ENCODE assay signal across 20 mouse cellular contexts in the genomic region with DNA sequence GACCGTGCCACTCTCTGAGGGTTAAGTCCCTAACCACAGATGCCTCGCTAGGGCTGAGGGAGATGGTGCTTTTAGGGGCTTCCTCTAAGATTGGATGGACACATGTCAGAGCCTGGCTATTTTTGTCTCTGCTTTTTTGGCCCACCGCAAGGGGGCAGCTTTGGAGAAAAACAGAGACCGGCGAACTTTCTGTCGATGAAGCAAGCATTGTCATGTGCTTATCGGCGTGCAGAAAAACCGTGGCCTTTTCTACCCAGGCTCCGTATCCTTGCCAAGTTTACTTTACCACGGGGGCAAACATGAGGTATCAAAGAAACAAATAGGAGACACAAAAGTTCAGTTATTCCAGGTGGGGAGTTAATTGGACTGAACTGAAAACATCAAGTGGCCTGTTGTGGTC. TPM values are rescaled to one million over a fixed set of nuclear protein-coding genes. Genes with fewer than 3 reads are reported as not detected.
DNase-seq lines count a peak whose midpoint lies in the region; ATAC-seq and TF ChIP-seq lines count a peak whose summit lies in the region.
"Had no signal": no experiment of that assay in that cellular context is flagged by ENCODE, and none has a peak within 500 bp of the region (broad histone marks: within the 10 kb centered on the region; RNA-seq: fewer than 3 reads in every experiment).

No protein-coding gene starts in this region.

- H3K4me1 ChIP-seq in hindbrain, postnatal 0 days (ENCODE audit: insufficient read depth, low read length), result 0 out of 2 replicates have a peak, but pooled peaks cover 3% of the 10 kb centered on the region
- peaks cover 3% of the 10 kb centered on the region; the same call in 1 of the 2 replicates for H3K4me1 ChIP-seq in hindbrain, embryonic 16.5 days (ENCODE audit: control insufficient read depth, insufficient read depth, low read depth, low read length)
- H3K4me1 ChIP-seq in liver, postnatal 0 days (ENCODE audit: insufficient read depth), result peaks cover 10% of the 10 kb centered on the region
- H3K4me1 ChIP-seq in liver, embryonic 12.5 days, result peaks cover 26% of the 10 kb centered on the region
- H3K4me1 ChIP-seq in MEL (ENCODE audit: control insufficient read depth in 1 of 2, insufficient read depth in 2 of 2, low read length in 2 of 2), result no peaks in the 10 kb centered on the region
- H3K4me1 ChIP-seq in embryonic facial prominence, embryonic 11.5 days (ENCODE audit: control insufficient read depth, insufficient read depth, low read length), result no peaks in the 10 kb centered on the region; the same call in 1 of the 2 replicates
- H3K4me1 ChIP-seq: embryonic facial prominence, embryonic 15.5 days; heart, embryonic 13.5 days; neural tube, embryonic 12.5 days had no signal

- TF ChIP-seq CTCF in hindbrain, postnatal 0 days (IDR thresholded peaks at IDR 0.05; ENCODE audit: low read depth), result peak; percentile 42
- peak; percentile 55 for TF ChIP-seq CTCF in liver, postnatal 0 days (IDR thresholded peaks at IDR 0.05; ENCODE audit: low read depth)
- TF ChIP-seq CTCF in MEL (IDR thresholded peaks at IDR 0.05 in 2 of 3, conservative IDR thresholded peaks at IDR 0.05 in 1 of 3; ENCODE audit: control insufficient read depth in 1 of 3, insufficient read depth in 1 of 3, low read depth in 2 of 3, low read length in 3 of 3, poor library complexity in 1 of 3, severe bottlenecking in 1 of 3), result peak in 2 of 3 experiments; percentile 29 to 33; a peak in 2 of 6 replicates

- no peak for TF ChIP-seq EP300 in liver, postnatal 0 days (IDR thresholded peaks at IDR 0.05; ENCODE audit: low read depth)
- TF ChIP-seq EP300 in MEL (IDR thresholded peaks at IDR 0.05; ENCODE audit: low read depth in 1 of 2, low read length in 2 of 2), result no peak

- no peak overlapping the region for H3K27ac ChIP-seq in hindbrain, postnatal 0 days
- H3K27ac ChIP-seq in hindbrain, embryonic 16.5 days (ENCODE audit: low read depth, low read length), result no peak overlapping the region
- no peak overlapping the region for H3K27ac ChIP-seq in liver, postnatal 0 days (ENCODE audit: low read depth)
- H3K27ac ChIP-seq in liver, embryonic 12.5 days, result no peak overlapping the region
- H3K27ac ChIP-seq in MEL (ENCODE audit: control insufficient read depth, low read depth, low read length), result no peak overlapping the region
- H3K27ac ChIP-seq in embryonic facial prominence, embryonic 11.5 days (replicated peaks; ENCODE audit: low read depth, low read length), result no peak overlapping the region
- H3K27ac ChIP-seq: embryonic facial prominence, embryonic 15.5 days; forebrain, embryonic 10.5 days; heart, embryonic 13.5 days; intestine, embryonic 15.5 days; neural tube, embryonic 12.5 days; stomach, embryonic 15.5 days had no signal

- ATAC-seq in hindbrain, postnatal 0 days, result no peak
- no peak for ATAC-seq in hindbrain, embryonic 16.5 days
- peak; percentile 19; the same call in 1 of the 2 replicates for ATAC-seq in liver, postnatal 0 days
- ATAC-seq in liver, embryonic 12.5 days, result no peak
- no peak for ATAC-seq in embryonic facial prominence, embryonic 11.5 days (replicated peaks; ENCODE audit: insufficient number of reproducible peaks, low FRiP score, low TSS enrichment, low read depth)
- no peak for ATAC-seq in granulocyte monocyte progenitor cell, adult 5-6 weeks (replicated peaks; ENCODE audit: poor library complexity, severe bottlenecking)
- ATAC-seq: intestine, embryonic 15.5 days had no signal

- WGBS in hindbrain, postnatal 0 days, result 47% methylated on average over 11 of the region's 11 CpGs
- WGBS in hindbrain, embryonic 16.5 days, result 54% methylated on average over 11 of the region's 11 CpGs
- 43% methylated on average over 11 of the region's 11 CpGs for WGBS in liver, postnatal 0 days (ENCODE audit: insufficient replicate concordance)
- WGBS in liver, embryonic 12.5 days (ENCODE audit: insufficient replicate concordance), result 37% methylated on average over 11 of the region's 11 CpGs
- 48% methylated on average over 11 of the region's 11 CpGs for WGBS in embryonic facial prominence, embryonic 11.5 days

- TF ChIP-seq POLR2A in MEL (IDR thresholded peaks at IDR 0.05; ENCODE audit: control insufficient read depth in 1 of 2, insufficient read depth in 1 of 2, low read depth in 1 of 2, low read length in 2 of 2, poor library complexity in 1 of 2), result no peak

- no peaks in the 10 kb centered on the region for H3K79me2 ChIP-seq in MEL (ENCODE audit: control insufficient read depth, insufficient read depth, low read length, poor library complexity)

- no peak overlapping the region for H3K4me2 ChIP-seq in hindbrain, postnatal 0 days (ENCODE audit: low read depth, low read length)
- no peak overlapping the region for H3K4me2 ChIP-seq in hindbrain, embryonic 16.5 days (ENCODE audit: low read length)
- H3K4me2 ChIP-seq in liver, postnatal 0 days (ENCODE audit: low read depth, low read length), result no peak overlapping the region
- H3K4me2 ChIP-seq in liver, embryonic 12.5 days, result no peak overlapping the region
- H3K4me2 ChIP-seq in embryonic facial prominence, embryonic 11.5 days (ENCODE audit: low read depth, low read length), result no peak overlapping the region
- H3K4me2 ChIP-seq: embryonic facial prominence, embryonic 15.5 days; heart, embryonic 13.5 days; intestine, embryonic 15.5 days; neural tube, embryonic 12.5 days; stomach, embryonic 15.5 days had no signal

- no peaks in the 10 kb centered on the region for H3K9me3 ChIP-seq in hindbrain, postnatal 0 days (ENCODE audit: low read length)
- no peaks in the 10 kb centered on the region for H3K9me3 ChIP-seq in hindbrain, embryonic 16.5 days (ENCODE audit: control insufficient read depth, low read length)
- no peaks in the 10 kb centered on the region for H3K9me3 ChIP-seq in liver, postnatal 0 days (ENCODE audit: low read length)
- no peaks in the 10 kb centered on the region for H3K9me3 ChIP-seq in liver, embryonic 12.5 days (replicated peaks)
- no peaks in the 10 kb centered on the region for H3K9me3 ChIP-seq in MEL (replicated peaks; ENCODE audit: insufficient read depth, low read length)
- no peaks in the 10 kb centered on the region for H3K9me3 ChIP-seq in embryonic facial prominence, embryonic 11.5 days (replicated peaks; ENCODE audit: control insufficient read depth, low read length)
- H3K9me3 ChIP-seq: embryonic facial prominence, embryonic 15.5 days; forebrain, embryonic 10.5 days; heart, embryonic 13.5 days; intestine, embryonic 15.5 days; neural tube, embryonic 12.5 days; stomach, embryonic 15.5 days had no signal

- H3K27me3 ChIP-seq in hindbrain, postnatal 0 days (ENCODE audit: insufficient read depth, low read length), result no peaks in the 10 kb centered on the region
- peaks cover 5% of the 10 kb centered on the region; the same call in 1 of the 2 replicates for H3K27me3 ChIP-seq in hindbrain, embryonic 16.5 days (replicated peaks; ENCODE audit: control insufficient read depth, insufficient read depth, low read length)
- no peaks in the 10 kb centered on the region for H3K27me3 ChIP-seq in liver, postnatal 0 days (ENCODE audit: insufficient read depth, low read length)
- H3K27me3 ChIP-seq in liver, embryonic 12.5 days (replicated peaks), result peaks cover 4% of the 10 kb centered on the region; the same call in 1 of the 2 replicates
- H3K27me3 ChIP-seq in MEL (ENCODE audit: control insufficient read depth in 1 of 2, insufficient read depth in 2 of 2, low read length in 2 of 2), result no peaks in the 10 kb centered on the region
- H3K27me3 ChIP-seq in embryonic facial prominence, embryonic 11.5 days (ENCODE audit: control insufficient read depth, insufficient read depth, low read length), result no peaks in the 10 kb centered on the region; the same call in 1 of the 2 replicates
- H3K27me3 ChIP-seq: embryonic facial prominence, embryonic 15.5 days; intestine, embryonic 15.5 days; stomach, embryonic 15.5 days had no signal

- H3K4me3 ChIP-seq in hindbrain, postnatal 0 days (ENCODE audit: low read length), result no peak overlapping the region
- no peak overlapping the region for H3K4me3 ChIP-seq in hindbrain, embryonic 16.5 days (ENCODE audit: low read length)
- no peak overlapping the region for H3K4me3 ChIP-seq in liver, postnatal 0 days (ENCODE audit: low read depth, low read length)
- no peak overlapping the region for H3K4me3 ChIP-seq in liver, embryonic 12.5 days
- H3K4me3 ChIP-seq in MEL (ENCODE audit: control insufficient read depth in 1 of 2, insufficient read depth in 1 of 2, low read depth in 2 of 2, low read length in 2 of 2), result no peak overlapping the region
- no peak overlapping the region for H3K4me3 ChIP-seq in embryonic facial prominence, embryonic 11.5 days (ENCODE audit: low read depth, low read length)
- H3K4me3 ChIP-seq: embryonic facial prominence, embryonic 15.5 days; forebrain, embryonic 10.5 days; heart, embryonic 13.5 days; intestine, embryonic 15.5 days; neural tube, embryonic 12.5 days; stomach, embryonic 15.5 days had no signal

- H3K36me3 ChIP-seq in hindbrain, postnatal 0 days (ENCODE audit: insufficient read depth, low read length), result no peaks in the 10 kb centered on the region
- no peaks in the 10 kb centered on the region for H3K36me3 ChIP-seq in hindbrain, embryonic 16.5 days (ENCODE audit: control insufficient read depth, insufficient read depth, low read length)
- no peaks in the 10 kb centered on the region for H3K36me3 ChIP-seq in liver, postnatal 0 days (replicated peaks; ENCODE audit: insufficient read depth, low read length)
- no peaks in the 10 kb centered on the region for H3K36me3 ChIP-seq in liver, embryonic 12.5 days
- 0 out of 4 replicates have a peak, but pooled peaks cover 0 to 4% of the 10 kb centered on the region in 2 experiments for H3K36me3 ChIP-seq in MEL (ENCODE audit: control insufficient read depth in 1 of 2, insufficient read depth in 2 of 2, low read length in 2 of 2)
- no peaks in the 10 kb centered on the region for H3K36me3 ChIP-seq in embryonic facial prominence, embryonic 11.5 days (replicated peaks; ENCODE audit: control insufficient read depth, insufficient read depth, low read depth, low read length)
- H3K36me3 ChIP-seq: embryonic facial prominence, embryonic 15.5 days; forebrain, embryonic 10.5 days; heart, embryonic 13.5 days; intestine, embryonic 15.5 days; neural tube, embryonic 12.5 days; stomach, embryonic 15.5 days had no signal

- no peak for DNase-seq in hindbrain, postnatal 0 days (ENCODE audit: low spot score)
- peak; percentile 55 for DNase-seq in liver, postnatal 0 days
- DNase-seq in MEL (ENCODE audit: low read depth, low spot score), result no peak
- DNase-seq in embryonic facial prominence, embryonic 11.5 days (ENCODE audit: low spot score), result peak; percentile 33
- DNase-seq: adrenal gland, postnatal 14 days; cerebellum, adult 8-10 months; gastrocnemius, postnatal 36 days; heart, postnatal 4 days; kidney, postnatal 14 days; lung, postnatal 36 days; spleen, adult 18-20 months had no signal

- H3K9ac ChIP-seq in hindbrain, postnatal 0 days (replicated peaks; ENCODE audit: low read length), result no peak overlapping the region
- no peak overlapping the region for H3K9ac ChIP-seq in hindbrain, embryonic 16.5 days (ENCODE audit: low read depth, low read length)
- H3K9ac ChIP-seq in liver, postnatal 0 days (replicated peaks), result no peak overlapping the region
- H3K9ac ChIP-seq in liver, embryonic 12.5 days, result no peak overlapping the region
- H3K9ac ChIP-seq in MEL (ENCODE audit: control insufficient read depth, low read depth, low read length, poor library complexity, severe bottlenecking), result no peak overlapping the region
- H3K9ac ChIP-seq in embryonic facial prominence, embryonic 11.5 days (replicated peaks; ENCODE audit: low read length), result no peak overlapping the region
- H3K9ac ChIP-seq: embryonic facial prominence, embryonic 15.5 days; heart, embryonic 13.5 days; intestine, embryonic 15.5 days; neural tube, embryonic 12.5 days; stomach, embryonic 15.5 days had no signal

- TF ChIP-seq RAD21 in MEL (IDR thresholded peaks at IDR 0.05; ENCODE audit: low read depth, low read length), result no peak

RNA-seq across cellular contexts. Expression of a gene that starts 39.8 kb away (rescaled TPM):
- total RNA-seq in hindbrain, postnatal 0 days (2014; rRNA removed), result 53.3 and 71.5 TPM in 2 replicates
- 94.0 and 96.6 TPM in 2 replicates for polyA plus RNA-seq in hindbrain, postnatal 0 days (2015; fragmentation: Nextera tagmentation; extraction: Ambion mirVana)
- polyA plus RNA-seq in hindbrain, embryonic 16.5 days (2015; fragmentation: Nextera tagmentation; extraction: Ambion mirVana), result 105 and 109 TPM in 2 replicates
- 31.6 and 33.5 TPM in 2 replicates for polyA plus RNA-seq in liver, postnatal 0 days (2015; fragmentation: Nextera tagmentation; extraction: Ambion mirVana)
- 95.1 and 95.7 TPM in 2 replicates for polyA plus RNA-seq in liver, embryonic 12.5 days (2016; fragmentation: Nextera tagmentation; extraction: Ambion mirVana)
- total RNA-seq in MEL (2012; rRNA removed), result 173 and 177 TPM in 2 replicates
- 100 to 1,000 TPM in 1 of 2 experiments, not detected in 1; 204 TPM for polyA plus RNA-seq in MEL (2012; ENCODE audit: insufficient read depth in 1 of 2, insufficient read length in 2 of 2, low read depth in 1 of 2, low replicate concordance in 2 of 2, missing spikeins in 1 of 2)
- polyA plus RNA-seq in embryonic facial prominence, embryonic 11.5 days (2014; fragmentation: Nextera tagmentation; extraction: Ambion mirVana), result 120 and 126 TPM in 2 replicates
- total RNA-seq in granulocyte monocyte progenitor cell, adult 5-6 weeks (2014; fragmentation: Nextera tagmentation), result 85.0 and 114 TPM in 2 replicates
- 126 and 134 TPM in 2 replicates for total RNA-seq in granulocyte monocyte progenitor cell, adult 5-6 weeks (2017)

RNA-seq across cellular contexts. Expression of a gene that starts 55.0 kb away (rescaled TPM):
- total RNA-seq in hindbrain, postnatal 0 days (2014; rRNA removed), result 9.9 and 11.7 TPM in 2 replicates
- polyA plus RNA-seq in hindbrain, postnatal 0 days (2015; fragmentation: Nextera tagmentation; extraction: Ambion mirVana), result 20.3 and 21.1 TPM in 2 replicates
- 24.8 and 29.2 TPM in 2 replicates for polyA plus RNA-seq in hindbrain, embryonic 16.5 days (2015; fragmentation: Nextera tagmentation; extraction: Ambion mirVana)
- 12.5 and 12.7 TPM in 2 replicates for polyA plus RNA-seq in liver, postnatal 0 days (2015; fragmentation: Nextera tagmentation; extraction: Ambion mirVana)
- polyA plus RNA-seq in liver, embryonic 12.5 days (2016; fragmentation: Nextera tagmentation; extraction: Ambion mirVana), result 14.9 and 16.5 TPM in 2 replicates
- total RNA-seq in MEL (2012; rRNA removed), result 22.3 and 22.7 TPM in 2 replicates
- polyA plus RNA-seq in MEL (2012; ENCODE audit: insufficient read depth in 1 of 2, insufficient read length in 2 of 2, low read depth in 1 of 2, low replicate concordance in 2 of 2, missing spikeins in 1 of 2), result 10 to 100 TPM in 1 of 2 experiments, not detected in 1; 38.2 TPM
- polyA plus RNA-seq in embryonic facial prominence, embryonic 11.5 days (2014; fragmentation: Nextera tagmentation; extraction: Ambion mirVana), result 25.9 and 28.5 TPM in 2 replicates
- total RNA-seq in granulocyte monocyte progenitor cell, adult 5-6 weeks (2014; fragmentation: Nextera tagmentation), result 9.5 and 11.8 TPM in 2 replicates
- total RNA-seq in granulocyte monocyte progenitor cell, adult 5-6 weeks (2017), result 24.9 and 27.5 TPM in 2 replicates

Comparison
In these comparisons a context has a peak if more than half of its experiments do, and no peak if none do; other contexts are left out.
1. DNase-seq: peak in liver, postnatal 0 days (single experiment) and embryonic facial prominence, embryonic 11.5 days (single experiment); none in hindbrain, postnatal 0 days (single experiment) and MEL (single experiment).
2. Peak in every context shown above with its lines, with median percentiles within 50 percentile points of each other: CTCF ChIP-seq.